Mouse (Mus musculus) G1E (cell line): ENCODE data around the gene Pqlc2. TPM values are rescaled to one million over a fixed set of nuclear protein-coding genes. Genes with fewer than 3 reads are reported as not detected.

Experiments used
- ATAC-seq: 2 replicates; pipeline ENCODE4 v1.8.0; 2016; ENCODE audit warnings: mild to moderate bottlenecking; ENCODE audit not compliant: insufficient number of reproducible peaks, poor library complexity, low FRiP score, severe bottlenecking; ENCODE audit errors: extremely low read depth
- DNase-seq: peaks from one replicate; pipeline ENCODE4 v3.0.0; 2012; ENCODE audit warnings: low spot score
- H3K27me3 ChIP-seq: 2 replicates; pipeline ENCODE4 v1.6.1; 2012; ENCODE audit warnings: mild to moderate bottlenecking, low read length, inconsistent platforms; ENCODE audit not compliant: insufficient read depth
- H3K36me3 ChIP-seq: replicated peaks from 2 replicates; pipeline ENCODE3; 2012; ENCODE audit warnings: mild to moderate bottlenecking, inconsistent platforms
- H3K4me1 ChIP-seq: 2 replicates; pipeline ENCODE4 v1.6.1; 2012; ENCODE audit warnings: low read depth, low read length, inconsistent platforms, mixed read lengths; ENCODE audit not compliant: insufficient read depth
- H3K4me3 ChIP-seq: 2 replicates; pipeline ENCODE4 v1.5.1; 2012; ENCODE audit warnings: low read depth, mild to moderate bottlenecking, inconsistent platforms, low read length, moderate library complexity, mixed read lengths
- H3K9me3 ChIP-seq: replicated peaks from 2 replicates; pipeline ENCODE4 v1.6.1; 2012; ENCODE audit warnings: inconsistent platforms
- CTCF ChIP-seq: IDR thresholded peaks from 2 replicates; pipeline ENCODE4 v1.5.1; 2012; ENCODE audit warnings: low read depth, low read length, inconsistent platforms, mixed read lengths
- GATA1 ChIP-seq: IDR thresholded peaks from 2 replicates; pipeline ENCODE4 v1.6.1; 2012; ENCODE audit warnings: borderline replicate concordance, low read length, inconsistent platforms, mixed read lengths
- GATA2 ChIP-seq: IDR thresholded peaks from 2 replicates; pipeline ENCODE4 v1.6.1; 2012; ENCODE audit warnings: low read depth, low read length, inconsistent platforms, borderline replicate concordance
- POLR2AphosphoS5 ChIP-seq: IDR thresholded peaks from 2 replicates; pipeline ENCODE4 v1.6.1; 2012; ENCODE audit warnings: low read depth, low read length, inconsistent platforms; ENCODE audit not compliant: insufficient replicate concordance
- TAL1 ChIP-seq: conservative IDR thresholded peaks from 2 replicates; pipeline ENCODE4 v1.6.1; 2012; ENCODE audit warnings: low read depth, low read length, inconsistent platforms, mixed read lengths
- polyA plus RNA-seq: library from polyadenylated mRNA; stranded (reverse); fragments of >175 nt; gene quantifications from 2 replicates; pipeline ENCODE4 v1.2.3, GENCODE M21; 2012
- total RNA-seq, 2 experiments: library from RNA; stranded (forward) in 1 of 2; stranded (reverse) in 1 of 2; fragments of 200-1000 nt in 1 of 2; fragments of >200 nt in 1 of 2; fragmentation: Nextera tagmentation in 1 of 2; gene quantifications; 2 replicates each; pipeline ENCODE4 v1.2.3; 2014 to 2017

The Pqlc2 gene
- total and polyA plus RNA-seq, 3 experiments: 4.4 to 14.0 (median 6.8) TPM

GRCm38 (mm10) chr4:139341556-139342233 lies 31.2 kb upstream of the Pqlc2 start:
- no peak for TF ChIP-seq TAL1
- TF ChIP-seq CTCF: no peak
- Histone ChIP-seq H3K27me3 (no peaks in the 10 kb centered on the region), H3K4me1 (peaks cover 25% of the 10 kb centered on the region), H3K9me3 (no peaks in the 10 kb centered on the region), H3K4me3 (no peak overlapping the region), H3K36me3 (peaks cover 36% of the 10 kb centered on the region)
- ATAC-seq (no peak), DNase-seq (no peak)

GRCm38 (mm10) chr4:139340835-139341234 lies 30.3 kb upstream of the Pqlc2 start:
- H3K4me1 ChIP-seq: peaks cover 27% of the 10 kb centered on the region
- TF ChIP-seq TAL1: no peak
- no peak for TF ChIP-seq GATA1
- TF ChIP-seq CTCF: no peak
- TF ChIP-seq GATA2: no peak
- no peak for TF ChIP-seq POLR2AphosphoS5
- DNase-seq (no peak), ATAC-seq (no peak)
- peaks cover 28% of the 10 kb centered on the region for H3K36me3 ChIP-seq
- H3K27me3 ChIP-seq: no peaks in the 10 kb centered on the region
- H3K4me3 ChIP-seq: no peak overlapping the region
- H3K9me3 ChIP-seq: no peaks in the 10 kb centered on the region

- no peak for DNase-seq
- H3K9me3 ChIP-seq: no peaks in the 10 kb centered on the region
- H3K4me3 ChIP-seq: no peak overlapping the region
- H3K4me1 ChIP-seq: peaks cover 46% of the 10 kb centered on the region
- H3K27me3 ChIP-seq: no peaks in the 10 kb centered on the region
- ATAC-seq: no peak
- peaks cover 8% of the 10 kb centered on the region for H3K36me3 ChIP-seq
- TF ChIP-seq CTCF (no peak), GATA1 (no peak), TAL1 (no peak), GATA2 (no peak), POLR2AphosphoS5 (no peak)
Observed at GRCm38 (mm10) chr4:139338145-139338544, 27.6 kb upstream of the Pqlc2 start.

GRCm38 (mm10) chr4:139336822-139337483 lies 26.4 kb upstream of the Pqlc2 start:
- ATAC-seq (peak; percentile 64), DNase-seq (peak; percentile 52)
- Histone ChIP-seq H3K27me3 (no peaks in the 10 kb centered on the region), H3K9me3 (no peaks in the 10 kb centered on the region), H3K4me1 (peaks cover 52% of the 10 kb centered on the region), H3K36me3 (peaks cover 15% of the 10 kb centered on the region), H3K4me3 (peak overlapping the region; percentile 89)
- TF ChIP-seq CTCF (peak; percentile 87), TAL1 (no peak)

- DNase-seq (peak; percentile 91), ATAC-seq (peak; percentile 79)
- Histone ChIP-seq H3K27me3 (no peaks in the 10 kb centered on the region), H3K36me3 (peaks cover 15% of the 10 kb centered on the region), H3K4me1 (peaks cover 67% of the 10 kb centered on the region), H3K9me3 (no peaks in the 10 kb centered on the region), H3K4me3 (peak overlapping the region; percentile 30; the same call in 1 of the 2 replicates)
- TF ChIP-seq TAL1 (peak; percentile 89), POLR2AphosphoS5 (no peak)
Observed at GRCm38 (mm10) chr4:139335507-139335906, 25.0 kb upstream of the Pqlc2 start.

GRCm38 (mm10) chr4:139334631-139335295 lies 24.3 kb upstream of the Pqlc2 start:
- peaks cover 69% of the 10 kb centered on the region for H3K4me1 ChIP-seq
- peak overlapping the region; percentile 30; the same call in 1 of the 2 replicates for H3K4me3 ChIP-seq
- no peaks in the 10 kb centered on the region for H3K27me3 ChIP-seq
- DNase-seq (no peak), ATAC-seq (no peak)
- no peaks in the 10 kb centered on the region for H3K9me3 ChIP-seq
- no peak for TF ChIP-seq GATA1
- TF ChIP-seq POLR2AphosphoS5: no peak
- no peak for TF ChIP-seq CTCF
- no peak for TF ChIP-seq TAL1
- no peak for TF ChIP-seq GATA2
- H3K36me3 ChIP-seq: peaks cover 15% of the 10 kb centered on the region
